Mouse (Mus musculus): ENCODE results near the gene Fgf13. TPM values are rescaled to one million over a fixed set of nuclear protein-coding genes. Genes with fewer than 3 reads are reported as not detected.

Gene Fgf13
- polyA plus RNA-seq (2012; rRNA removed): 0.37 and 0.74 TPM in 2 replicates

DNA sequence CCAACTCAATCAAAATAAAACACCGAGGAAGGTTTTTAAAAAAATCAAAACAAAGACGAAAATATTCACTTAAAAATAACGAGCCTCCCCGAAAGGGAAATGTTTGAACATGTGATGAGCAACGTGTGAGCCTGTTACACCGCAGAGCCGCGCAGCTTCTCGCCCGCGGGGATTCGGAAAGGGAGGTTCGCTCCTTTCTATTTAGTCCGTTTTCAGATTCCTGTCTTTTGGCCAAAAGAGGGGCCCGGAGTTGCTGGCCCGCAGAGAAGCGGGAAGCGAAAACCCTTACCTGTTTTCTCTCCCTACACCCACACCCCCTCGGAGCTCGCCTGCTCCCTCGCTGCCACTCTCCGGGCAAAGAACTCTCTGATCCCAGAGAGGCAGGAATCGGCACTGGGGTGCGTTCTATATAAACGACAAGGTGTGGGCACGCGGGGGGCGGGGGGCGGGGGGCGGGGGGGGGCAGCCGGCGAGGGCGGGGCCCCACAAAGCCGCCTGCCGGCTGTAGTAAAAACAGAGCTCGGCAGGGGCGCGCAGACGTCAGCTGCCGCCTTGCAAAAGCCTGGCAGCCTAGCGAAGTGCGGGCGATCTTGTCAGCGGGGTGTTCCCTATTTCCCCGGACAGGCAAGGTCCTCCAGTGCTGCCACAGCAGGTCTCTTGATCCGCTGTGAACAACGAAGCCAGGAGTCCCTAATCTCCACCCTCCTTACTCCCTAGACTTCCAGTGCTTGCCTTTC, at the start of gene Fgf13:
Gene Fgf13, minus strand, starts transcription at position 377 of the 737 bp plus-strand sequence.
- Histone ChIP-seq H3K27me3 (ENCODE audit: control insufficient read depth, insufficient read depth, low read length) (no peaks in the 10 kb centered on the region), H3K4me1 (ENCODE audit: control insufficient read depth, insufficient read depth, low read length) (peaks cover 8% of the 10 kb centered on the region), H3K36me3 (ENCODE audit: control insufficient read depth, insufficient read depth, low read length) (no peaks in the 10 kb centered on the region), H3K4me3 (ENCODE audit: control insufficient read depth, low read depth, low read length) (peak within 1 kb of the TSS; percentile 50), H3K27ac (ENCODE audit: control insufficient read depth, insufficient read depth, low read depth, low read length) (peak within 1 kb of the TSS; percentile 49; the same call in 1 of the 2 replicates)
- TF ChIP-seq POLR2A (IDR thresholded peaks at IDR 0.05; ENCODE audit: control insufficient read depth, low read depth, low read length) (no peak), CTCF (IDR thresholded peaks at IDR 0.05; ENCODE audit: control insufficient read depth, insufficient read depth, insufficient replicate concordance, low read depth, low read length) (no peak)

- no peaks in the 10 kb centered on the region for H3K4me1 ChIP-seq (ENCODE audit: control insufficient read depth, insufficient read depth, low read length)
- no peak for TF ChIP-seq CTCF (IDR thresholded peaks at IDR 0.05; ENCODE audit: control insufficient read depth, insufficient read depth, insufficient replicate concordance, low read depth, low read length)
- H3K27ac ChIP-seq (ENCODE audit: control insufficient read depth, insufficient read depth, low read depth, low read length): no peak overlapping the region
- H3K36me3 ChIP-seq (ENCODE audit: control insufficient read depth, insufficient read depth, low read length): no peaks in the 10 kb centered on the region
- H3K4me3 ChIP-seq (ENCODE audit: control insufficient read depth, low read depth, low read length): no peak overlapping the region
- H3K27me3 ChIP-seq (ENCODE audit: control insufficient read depth, insufficient read depth, low read length): no peaks in the 10 kb centered on the region
These were observed 38.7 kb upstream of the Fgf13 start for GRCm38 (mm10) chrX:59606535-59606934.

- H3K36me3 ChIP-seq (ENCODE audit: control insufficient read depth, insufficient read depth, low read length): no peaks in the 10 kb centered on the region
- H3K4me1 ChIP-seq (ENCODE audit: control insufficient read depth, insufficient read depth, low read length): no peaks in the 10 kb centered on the region
- H3K27me3 ChIP-seq (ENCODE audit: control insufficient read depth, insufficient read depth, low read length): no peaks in the 10 kb centered on the region
- TF ChIP-seq CTCF (IDR thresholded peaks at IDR 0.05; ENCODE audit: control insufficient read depth, insufficient read depth, insufficient replicate concordance, low read depth, low read length) (no peak), POLR2A (IDR thresholded peaks at IDR 0.05; ENCODE audit: control insufficient read depth, low read depth, low read length) (no peak)
- no peak overlapping the region for H3K4me3 ChIP-seq (ENCODE audit: control insufficient read depth, low read depth, low read length)
- H3K27ac ChIP-seq (ENCODE audit: control insufficient read depth, insufficient read depth, low read depth, low read length): no peak overlapping the region
These were observed 21.2 kb upstream of the Fgf13 start for GRCm38 (mm10) chrX:59589050-59589449.

GRCm38 (mm10) chrX:59585508-59586186, 17.8 kb upstream of the Fgf13 start:
- H3K27ac ChIP-seq (ENCODE audit: control insufficient read depth, insufficient read depth, low read depth, low read length): no peak overlapping the region
- H3K4me1 ChIP-seq (ENCODE audit: control insufficient read depth, insufficient read depth, low read length): no peaks in the 10 kb centered on the region
- TF ChIP-seq POLR2A (IDR thresholded peaks at IDR 0.05; ENCODE audit: control insufficient read depth, low read depth, low read length) (no peak), CTCF (IDR thresholded peaks at IDR 0.05; ENCODE audit: control insufficient read depth, insufficient read depth, insufficient replicate concordance, low read depth, low read length) (no peak)
- H3K4me3 ChIP-seq (ENCODE audit: control insufficient read depth, low read depth, low read length): no peak overlapping the region
- no peaks in the 10 kb centered on the region for H3K36me3 ChIP-seq (ENCODE audit: control insufficient read depth, insufficient read depth, low read length)
- H3K27me3 ChIP-seq (ENCODE audit: control insufficient read depth, insufficient read depth, low read length): no peaks in the 10 kb centered on the region

DNA sequence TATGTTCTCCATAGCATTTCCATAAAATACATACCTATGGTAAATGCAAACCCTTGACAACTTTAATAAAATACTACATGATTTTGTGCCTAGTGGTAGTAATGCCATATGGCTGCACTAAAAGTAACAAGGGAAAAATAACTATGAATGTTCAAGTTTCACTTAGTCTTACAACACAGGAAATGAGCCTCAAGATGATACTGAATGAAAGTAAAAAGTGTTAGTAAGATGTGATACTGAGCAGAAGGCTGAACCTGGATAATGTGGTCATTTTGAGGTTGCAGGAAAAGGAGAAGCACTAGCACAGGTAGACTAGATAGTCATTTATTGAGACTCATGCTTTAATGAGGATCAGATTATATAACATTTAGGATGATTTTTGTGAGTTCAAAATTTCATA, 16.2 kb upstream of the Fgf13 start:
- no peak overlapping the region for H3K4me3 ChIP-seq (ENCODE audit: control insufficient read depth, low read depth, low read length)
- H3K27me3 ChIP-seq (ENCODE audit: control insufficient read depth, insufficient read depth, low read length): no peaks in the 10 kb centered on the region
- no peak overlapping the region for H3K27ac ChIP-seq (ENCODE audit: control insufficient read depth, insufficient read depth, low read depth, low read length)
- H3K4me1 ChIP-seq (ENCODE audit: control insufficient read depth, insufficient read depth, low read length): no peaks in the 10 kb centered on the region
- H3K36me3 ChIP-seq (ENCODE audit: control insufficient read depth, insufficient read depth, low read length): no peaks in the 10 kb centered on the region
- TF ChIP-seq CTCF (IDR thresholded peaks at IDR 0.05; ENCODE audit: control insufficient read depth, insufficient read depth, insufficient replicate concordance, low read depth, low read length): no peak
- TF ChIP-seq POLR2A (IDR thresholded peaks at IDR 0.05; ENCODE audit: control insufficient read depth, low read depth, low read length): no peak

- TF ChIP-seq CTCF (IDR thresholded peaks at IDR 0.05; ENCODE audit: control insufficient read depth, insufficient read depth, insufficient replicate concordance, low read depth, low read length) (no peak), POLR2A (IDR thresholded peaks at IDR 0.05; ENCODE audit: control insufficient read depth, low read depth, low read length) (no peak)
- no peak overlapping the region for H3K27ac ChIP-seq (ENCODE audit: control insufficient read depth, insufficient read depth, low read depth, low read length)
These were observed 811 bp downstream of the Fgf13 start for GRCm38 (mm10) chrX:59566826-59567694.

More at GRCm38 (mm10) chrX:59566826-59567694, 811 bp downstream of the Fgf13 start:
- Histone ChIP-seq H3K4me1 (ENCODE audit: control insufficient read depth, insufficient read depth, low read length) (peaks cover 8% of the 10 kb centered on the region), H3K4me3 (ENCODE audit: control insufficient read depth, low read depth, low read length) (peak overlapping the region; percentile 38), H3K36me3 (ENCODE audit: control insufficient read depth, insufficient read depth, low read length) (no peaks in the 10 kb centered on the region), H3K27me3 (ENCODE audit: control insufficient read depth, insufficient read depth, low read length) (no peaks in the 10 kb centered on the region)
